Mouse (Mus musculus): ENCODE measurements around the gene Nol10.

DNA sequence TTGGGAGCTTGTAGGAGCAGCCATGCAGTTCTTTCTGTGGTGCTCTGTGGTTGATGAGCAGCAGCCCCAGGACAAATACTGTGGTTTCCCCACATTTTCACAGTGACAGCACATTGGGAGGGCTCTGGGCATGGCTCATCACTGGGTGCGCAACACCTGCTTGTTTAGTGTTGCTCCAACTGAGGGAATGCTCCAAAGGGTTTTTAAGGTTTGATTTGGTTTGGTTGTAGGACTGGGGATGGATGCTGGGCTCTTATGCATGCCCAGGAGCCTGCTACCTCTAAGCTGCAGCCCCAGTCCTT is 39.8 kb downstream of the Nol10 start:
- TF ChIP-seq EP300 (IDR thresholded peaks at IDR 0.05) (no peak), CTCF (IDR thresholded peaks at IDR 0.05) (no peak)

Measured in lung, postnatal 0 days (tissue).